Mouse (Mus musculus) liver, embryonic 16.5 days (tissue): Measurements from ENCODE around the gene Rrp9. TPM values are rescaled to one million over a fixed set of nuclear protein-coding genes. Genes with fewer than 3 reads are reported as not detected.

ENCODE experiments used
- ATAC-seq: fragments of 200-750 bp; cut with Nextera tagmentation; 2 replicates; pipeline ENCODE4 v1.8.0; 2017; ENCODE audit warnings: low read depth, mild to moderate bottlenecking, moderate number of reproducible peaks, moderate library complexity
- H3K27ac ChIP-seq: fragments of 300-500 bp; sonication (generic); 2 replicates; pipeline ENCODE4 v1.5.1; 2014; ENCODE audit warnings: mild to moderate bottlenecking, low read length
- H3K27me3 ChIP-seq: fragments of 300-500 bp; sonication (generic); 2 replicates; pipeline ENCODE4 v1.6.1; 2014; ENCODE audit warnings: low read depth, low read length, mixed read lengths; ENCODE audit not compliant: control insufficient read depth, insufficient read depth
- H3K36me3 ChIP-seq: fragments of 300-500 bp; sonication (generic); 2 replicates; pipeline ENCODE4 v1.6.1; 2014; ENCODE audit warnings: mild to moderate bottlenecking; ENCODE audit not compliant: control insufficient read depth, insufficient read depth
- H3K4me1 ChIP-seq: fragments of 300-500 bp; sonication (generic); 2 replicates; pipeline ENCODE4 v1.6.1; 2014; ENCODE audit warnings: low read depth, low read length, mixed read lengths; ENCODE audit not compliant: control insufficient read depth
- H3K4me2 ChIP-seq: fragments of 300-500 bp; sonication (generic); 2 replicates; pipeline ENCODE4 v1.6.1; 2014; ENCODE audit warnings: low read depth, low read length, mixed read lengths
- H3K4me3 ChIP-seq: fragments of 300-500 bp; sonication (generic); 2 replicates; pipeline ENCODE4 v1.5.1; 2014; ENCODE audit warnings: low read depth, mild to moderate bottlenecking, low read length
- H3K9ac ChIP-seq: fragments of 300-500 bp; sonication (generic); 2 replicates; pipeline ENCODE4 v1.6.1; 2014; ENCODE audit warnings: low read depth, low read length
- H3K9me3 ChIP-seq: fragments of 300-500 bp; sonication (generic); replicated peaks from 2 replicates; pipeline ENCODE4 v1.6.1; 2016; ENCODE audit warnings: low read length; ENCODE audit not compliant: control insufficient read depth
- WGBS: fragments of 180-500 bp; shearing (Covaris S2); extraction: QIAGEN DNeasy Blood & Tissue Kit; methylation state at CpG from one replicate; pipeline ENCODE4 v1.1.7; 2014; ENCODE audit not compliant: insufficient replicate concordance; 5-methylcytosine and 5-hydroxymethylcytosine counted together
- polyA plus RNA-seq: library from polyadenylated mRNA; unstranded; fragments of >200 nt; fragmentation: Nextera tagmentation; extraction: Ambion mirVana; gene quantifications from 2 replicates; pipeline ENCODE4 v1.2.1, GENCODE M21; 2015

Rrp9 gene
- polyA plus RNA-seq, 1 experiment from 2014 or later, result 16.3 TPM

GRCm38 (mm10) chr9:106513566-106513965 is 37.8 kb downstream of the Rrp9 start:
- 63% methylated on average over 6 of the region's 6 CpGs for WGBS
- H3K27me3 ChIP-seq, result no peaks in the 10 kb centered on the region

GRCm38 (mm10) chr9:106514273-106514672 is 38.5 kb downstream of the Rrp9 start, which contains the start of gene Iqcf5:
Iqcf5 (plus strand) TSS chr9:106514573.
- no peak for ATAC-seq
- H3K4me1 ChIP-seq, result no peaks in the 10 kb centered on the region
- no peak within 1 kb of the TSS for H3K9ac ChIP-seq
- 61% methylated on average over 4 of the region's 4 CpGs for WGBS
- no peak within 1 kb of the TSS for H3K4me3 ChIP-seq
- H3K4me2 ChIP-seq, result no peak within 1 kb of the TSS
- H3K27me3 ChIP-seq, result no peaks in the 10 kb centered on the region
- H3K36me3 ChIP-seq, result no peaks in the 10 kb centered on the region
- no peaks in the 10 kb centered on the region for H3K9me3 ChIP-seq
- no peak within 1 kb of the TSS for H3K27ac ChIP-seq

More at GRCm38 (mm10) chr9:106513566-106513965, 37.8 kb downstream of the Rrp9 start:
- H3K36me3 ChIP-seq, result no peaks in the 10 kb centered on the region
- no peak overlapping the region for H3K4me3 ChIP-seq
- no peak for ATAC-seq
- no peak overlapping the region for H3K9ac ChIP-seq
- H3K9me3 ChIP-seq, result no peaks in the 10 kb centered on the region
- no peak overlapping the region for H3K4me2 ChIP-seq
- H3K27ac ChIP-seq, result no peak overlapping the region
- no peaks in the 10 kb centered on the region for H3K4me1 ChIP-seq

GRCm38 (mm10) chr9:106519433-106519832 is 43.7 kb downstream of the Rrp9 start:
- H3K4me1 ChIP-seq, result no peaks in the 10 kb centered on the region
- no peak for ATAC-seq
- H3K27ac ChIP-seq, result no peak overlapping the region
- no peaks in the 10 kb centered on the region for H3K36me3 ChIP-seq
- no peaks in the 10 kb centered on the region for H3K9me3 ChIP-seq
- no peak overlapping the region for H3K4me3 ChIP-seq
- no peak overlapping the region for H3K4me2 ChIP-seq
- no peak overlapping the region for H3K9ac ChIP-seq
- 49% methylated on average over 2 of the region's 2 CpGs for WGBS
- no peaks in the 10 kb centered on the region for H3K27me3 ChIP-seq

- H3K4me2 ChIP-seq, result no peak overlapping the region
- H3K4me1 ChIP-seq, result no peaks in the 10 kb centered on the region
- ATAC-seq, result no peak
- H3K27ac ChIP-seq, result no peak overlapping the region
- no peaks in the 10 kb centered on the region for H3K27me3 ChIP-seq
- no peaks in the 10 kb centered on the region for H3K36me3 ChIP-seq
- 54% methylated on average over 8 of the region's 8 CpGs for WGBS
- no peak overlapping the region for H3K9ac ChIP-seq
- H3K9me3 ChIP-seq, result no peaks in the 10 kb centered on the region
- no peak overlapping the region for H3K4me3 ChIP-seq
These were observed 44.1 kb downstream of the Rrp9 start for GRCm38 (mm10) chr9:106519909-106520308.

GRCm38 (mm10) chr9:106531833-106532232 is 56.1 kb downstream of the Rrp9 start:
- H3K36me3 ChIP-seq, result no peaks in the 10 kb centered on the region
- no peaks in the 10 kb centered on the region for H3K4me1 ChIP-seq
- H3K27ac ChIP-seq, result no peak overlapping the region
- H3K9ac ChIP-seq, result no peak overlapping the region
- no peak for ATAC-seq
- 15% methylated on average over 3 of the region's 3 CpGs for WGBS
- H3K4me2 ChIP-seq, result no peak overlapping the region
- H3K4me3 ChIP-seq, result no peak overlapping the region
- no peaks in the 10 kb centered on the region for H3K9me3 ChIP-seq
- H3K27me3 ChIP-seq, result no peaks in the 10 kb centered on the region

- Histone ChIP-seq H3K4me3 (no peak overlapping the region), H3K36me3 (no peaks in the 10 kb centered on the region), H3K9ac (no peak overlapping the region), H3K27ac (no peak overlapping the region), H3K9me3 (no peaks in the 10 kb centered on the region), H3K4me2 (no peak overlapping the region), H3K27me3 (no peaks in the 10 kb centered on the region), H3K4me1 (no peaks in the 10 kb centered on the region)
- no peak for ATAC-seq
- WGBS, result 77% methylated on average over 7 of the region's 7 CpGs
These were observed 58.5 kb downstream of the Rrp9 start for GRCm38 (mm10) chr9:106534296-106534695.

GRCm38 (mm10) chr9:106534975-106535374 is 59.2 kb downstream of the Rrp9 start:
- Histone ChIP-seq H3K4me1 (no peaks in the 10 kb centered on the region), H3K27me3 (no peaks in the 10 kb centered on the region), H3K9ac (no peak overlapping the region), H3K9me3 (no peaks in the 10 kb centered on the region), H3K27ac (no peak overlapping the region), H3K4me3 (no peak overlapping the region), H3K4me2 (no peak overlapping the region), H3K36me3 (no peaks in the 10 kb centered on the region)
- no peak for ATAC-seq
- WGBS, result 78% methylated on average over 11 of the region's 11 CpGs

Other genes starting within 250 kb of the Rrp9 start
- 53.9 and 57.9 TPM in 2 replicates for gene Alas1, start 227.3 kb upstream of the Rrp9 start, polyA plus RNA-seq
- gene Poc1a, start 194.9 kb upstream of the Rrp9 start, polyA plus RNA-seq, result 20.3 and 21.0 TPM in 2 replicates
- gene Dusp7, start 107.3 kb upstream of the Rrp9 start, polyA plus RNA-seq, result 2.1 and 2.7 TPM in 2 replicates
- gene Rpl29, start 46.5 kb upstream of the Rrp9 start, polyA plus RNA-seq, result 452 and 501 TPM in 2 replicates
- gene Acy1, start 37.6 kb upstream of the Rrp9 start, polyA plus RNA-seq, result 34.3 and 36.5 TPM in 2 replicates
- gene Abhd14b, start 28.5 kb upstream of the Rrp9 start, polyA plus RNA-seq, result 31.3 and 37.5 TPM in 2 replicates
- 17.2 and 18.8 TPM in 2 replicates for gene Abhd14a, start 28.3 kb upstream of the Rrp9 start, polyA plus RNA-seq
- gene Pcbp4, start 22.7 kb upstream of the Rrp9 start, polyA plus RNA-seq, result 5.1 and 6.0 TPM in 2 replicates
- 0.04 TPM in 1 of 2 replicates, not detected in the other for gene Gpr62, start 10.0 kb upstream of the Rrp9 start, polyA plus RNA-seq
- gene Parp3, start 986 bp downstream of the Rrp9 start, polyA plus RNA-seq, result 1.3 TPM in 2 replicates
- gene Iqcf1, start 24.0 kb downstream of the Rrp9 start, polyA plus RNA-seq, result not detected in 2 replicates
- not detected in 2 replicates for gene Iqcf5, start 38.6 kb downstream of the Rrp9 start, polyA plus RNA-seq
- gene Iqcf3, start 85.7 kb downstream of the Rrp9 start, polyA plus RNA-seq, result not detected in 2 replicates
- not detected in 2 replicates for gene Iqcf4, start 95.0 kb downstream of the Rrp9 start, polyA plus RNA-seq
- not detected in 2 replicates for gene Iqcf6, start 150.6 kb downstream of the Rrp9 start, polyA plus RNA-seq
- not detected in 2 replicates for gene Grm2, start 180.1 kb downstream of the Rrp9 start, polyA plus RNA-seq
- 15.4 and 17.8 TPM in 2 replicates for gene Tex264, start 210.0 kb downstream of the Rrp9 start, polyA plus RNA-seq